Mouse (Mus musculus) spleen, adult 2 months (tissue): ENCODE results near the gene Mrps26.

Experiments used
- CTCF ChIP-seq: fragments of 200-500 bp; IDR thresholded peaks from 2 replicates; pipeline ENCODE4 v1.5.1; 2011; ENCODE audit warnings: mild to moderate bottlenecking, inconsistent platforms; ENCODE audit not compliant: insufficient read depth, insufficient read length, insufficient replicate concordance; ENCODE audit errors: extremely low read depth
- POLR2A ChIP-seq: fragments of 200-500 bp; IDR thresholded peaks from 2 replicates; pipeline ENCODE4 v1.6.1; 2011; ENCODE audit warnings: low read depth, low read length, inconsistent platforms

GRCm38 (mm10) chr2:130513907-130514306 lies 49.6 kb upstream of the Mrps26 start:
- no peak for TF ChIP-seq CTCF
- TF ChIP-seq POLR2A = no peak
